Mouse (Mus musculus): ENCODE measurements around the gene Zfp580.

Zfp580 gene

GRCm38 (mm10) chr7:5051193-5052192, at the start of gene Zfp580:
Zfp580 (plus strand) TSS chr7:5051538.
- CTCF ChIA-PET, result interaction anchor here (0.6 to 1.8 kb wide), 4 partner anchors 8 to 37 kb away, joined by 3 to 4 read pairs (median 4); partner anchors contain the start of genes Fiz1 and Zfp865

- CTCF ChIA-PET, result interaction anchor here (0.6 kb wide), 1 partner anchor 109 kb away, joined by 3 read pairs; no protein-coding TSS in a partner anchor
Observed at GRCm38 (mm10) chr7:5002876-5003275, 48.5 kb upstream of the Zfp580 start.

- CTCF ChIA-PET, result no interaction called here
Observed at GRCm38 (mm10) chr7:5008229-5008628, 43.1 kb upstream of the Zfp580 start.

- CTCF ChIA-PET, result interaction anchor here (0.8 kb wide), 1 partner anchor 17 kb away, joined by 3 read pairs; the partner anchor contains the start of gene Zfp579
Observed at GRCm38 (mm10) chr7:5012681-5013513, 38.4 kb upstream of the Zfp580 start.

- CTCF ChIA-PET, result interaction anchor here (0.6 to 0.8 kb wide), 3 partner anchors 37 to 375 kb away, joined by 3 read pairs; partner anchors contain the start of gene Zfp580
Observed at GRCm38 (mm10) chr7:5014251-5015117, 36.9 kb upstream of the Zfp580 start, which contains the start of the genes Zfp524 and Fiz1. Zfp524 (plus strand) TSS chr7:5014415. Fiz1 (minus strand) TSS chr7:5014697.

- CTCF ChIA-PET, result interaction anchor here (0.6 to 1.2 kb wide), 4 partner anchors 32 to 110 kb away, joined by 3 to 4 read pairs (median 3); partner anchors contain the start of genes Rasl2-9 and Zfp580
Observed at GRCm38 (mm10) chr7:5015118-5016001, 36.0 kb upstream of the Zfp580 start, which contains the start of gene Gm44973. Gm44973 (plus strand) TSS chr7:5015496.

- CTCF ChIA-PET, result interaction anchor here (0.8 to 1.2 kb wide), 3 partner anchors 31 to 109 kb away, joined by 3 to 4 read pairs (median 3); partner anchors contain the start of genes Rasl2-9 and U2af2
Observed at GRCm38 (mm10) chr7:5016057-5016456, 35.3 kb upstream of the Zfp580 start.

- CTCF ChIA-PET, result interaction anchor here (1.0 to 1.2 kb wide), 2 partner anchors 30 to 45 kb away, joined by 3 read pairs; partner anchors contain the start of gene U2af2
Observed at GRCm38 (mm10) chr7:5016920-5017319, 34.4 kb upstream of the Zfp580 start.

- CTCF ChIA-PET, result no interaction called here
Observed at GRCm38 (mm10) chr7:5017352-5017751, 34.0 kb upstream of the Zfp580 start.

- CTCF ChIA-PET, result interaction anchor here (0.5 kb wide), 1 partner anchor 44 kb away, joined by 3 read pairs; the partner anchor contains the start of gene U2af2
Observed at GRCm38 (mm10) chr7:5017931-5018330, 33.4 kb upstream of the Zfp580 start.

GRCm38 (mm10) chr7:5019576-5019975, 31.8 kb upstream of the Zfp580 start:
- CTCF ChIA-PET, result interaction anchor here (0.7 to 1.2 kb wide), 3 partner anchors 32 to 1374 kb away, joined by 3 to 11 read pairs (median 4); partner anchors contain the start of genes Cnot3 and Zfp580

GRCm38 (mm10) chr7:5020000-5020681, 31.2 kb upstream of the Zfp580 start, which contains the start of the genes Zfp865 and Ccdc106:
Zfp865 (plus strand) TSS chr7:5020376.
Ccdc106 (plus strand) TSS chr7:5020553.
- CTCF ChIA-PET, result interaction anchor here (0.7 to 1.2 kb wide), 3 partner anchors 31 to 1375 kb away, joined by 3 to 11 read pairs (median 4); partner anchors contain the start of genes Cnot3 and Zfp580

- CTCF ChIA-PET, result no interaction called here
Observed at GRCm38 (mm10) chr7:5020685-5021084, 30.7 kb upstream of the Zfp580 start.

GRCm38 (mm10) chr7:5021197-5021596, 30.1 kb upstream of the Zfp580 start:
- CTCF ChIA-PET, result no interaction called here

- CTCF ChIA-PET, result no interaction called here
Observed at GRCm38 (mm10) chr7:5029543-5029942, 21.8 kb upstream of the Zfp580 start.

GRCm38 (mm10) chr7:5029946-5030345, 21.4 kb upstream of the Zfp580 start:
- CTCF ChIA-PET, result no interaction called here

- CTCF ChIA-PET, result no interaction called here
Observed at GRCm38 (mm10) chr7:5030554-5031275, 20.6 kb upstream of the Zfp580 start.

GRCm38 (mm10) chr7:5031496-5031895, 19.8 kb upstream of the Zfp580 start:
- CTCF ChIA-PET, result no interaction called here
